Mouse (Mus musculus) limb, embryonic 14.5 days (tissue): ENCODE data around the gene Gm16442. TPM values are rescaled to one million over a fixed set of nuclear protein-coding genes. Genes with fewer than 3 reads are reported as not detected.
"Not testable (repeated sequence)": the region's sequence is repeated elsewhere in the genome, so short reads cannot be mapped to it uniquely, and the experiment has no call there.

Source experiments
- ATAC-seq: fragments of 200-750 bp; cut with Nextera tagmentation; 2 replicates; pipeline ENCODE4 v1.8.0; 2017; ENCODE audit warnings: low read depth, moderate number of reproducible peaks, moderate TSS enrichment; ENCODE audit not compliant: low FRiP score
- DNase-seq: peaks from one replicate; pipeline ENCODE4 v3.0.0-alpha.2; 2015; ENCODE audit warnings: low spot score
- H3K27ac ChIP-seq: fragments of 300-500 bp; sonication (generic); replicated peaks from 2 replicates; pipeline ENCODE4 v1.5.1; 2014; ENCODE audit warnings: low read depth, mild to moderate bottlenecking, low read length, moderate library complexity, mixed read lengths
- H3K27me3 ChIP-seq: fragments of 300-500 bp; sonication (generic); 2 replicates; pipeline ENCODE4 v1.6.1; 2014; ENCODE audit warnings: low read length, mixed read lengths; ENCODE audit not compliant: control insufficient read depth, insufficient read depth
- H3K36me3 ChIP-seq: fragments of 300-500 bp; sonication (generic); 2 replicates; pipeline ENCODE4 v1.6.1; 2014; ENCODE audit warnings: mild to moderate bottlenecking, low read length, moderate library complexity, mixed read lengths; ENCODE audit not compliant: control insufficient read depth, insufficient read depth
- H3K4me1 ChIP-seq: fragments of 300-500 bp; sonication (generic); 2 replicates; pipeline ENCODE4 v1.6.1; 2014; ENCODE audit warnings: antibody characterized with exemption, low read length, mixed read lengths; ENCODE audit not compliant: control insufficient read depth, insufficient read depth
- H3K4me2 ChIP-seq: fragments of 300-500 bp; sonication (generic); replicated peaks from 2 replicates; pipeline ENCODE4 v1.6.1; 2014; ENCODE audit warnings: low read depth, mild to moderate bottlenecking, low read length, moderate library complexity; ENCODE audit not compliant: severe bottlenecking
- H3K4me3 ChIP-seq: fragments of 300-500 bp; sonication (generic); replicated peaks from 2 replicates; pipeline ENCODE4 v1.5.1; 2014; ENCODE audit warnings: low read length
- H3K9ac ChIP-seq: fragments of 300-500 bp; sonication (generic); 2 replicates; pipeline ENCODE4 v1.6.1; 2014; ENCODE audit warnings: mild to moderate bottlenecking, low read depth, low read length, moderate library complexity; ENCODE audit not compliant: severe bottlenecking
- H3K9me3 ChIP-seq: fragments of 300-500 bp; sonication (generic); 2 replicates; pipeline ENCODE4 v1.6.1; 2016; ENCODE audit warnings: low read length; ENCODE audit not compliant: control insufficient read depth
- WGBS: fragments of 180-500 bp; shearing (Covaris S2); extraction: QIAGEN DNeasy Blood & Tissue Kit; methylation state at CpG from one replicate; pipeline ENCODE4 v1.1.7; 2014; 5-methylcytosine and 5-hydroxymethylcytosine counted together
- polyA plus RNA-seq, 2 experiments: library from polyadenylated mRNA; depleted of rRNA in 1 of 2; stranded (reverse) in 1 of 2; unstranded in 1 of 2; fragments of >200 nt; fragmentation: Nextera tagmentation in 1 of 2; extraction: Ambion mirVana in 1 of 2; gene quantifications; 2 replicates each; pipeline versions ENCODE4 v1.2.1 to v1.2.3; 2012 to 2014

The Gm16442 gene
- polyA plus RNA-seq (2012; rRNA removed) (not detected in 2 replicates), polyA plus RNA-seq (2014; fragmentation: Nextera tagmentation; extraction: Ambion mirVana) (not detected in 2 replicates)

GRCm38 (mm10) chr7:20122479-20122878 lies at the start of gene Gm16442:
Gene Gm16442, minus strand, starts transcription at chr7:20122579.
- not testable (repeated sequence) for H3K27ac ChIP-seq, H3K4me1 ChIP-seq, DNase-seq, H3K4me2 ChIP-seq, H3K27me3 ChIP-seq, H3K36me3 ChIP-seq, H3K9me3 ChIP-seq, ATAC-seq, H3K9ac ChIP-seq, H3K4me3 ChIP-seq
- WGBS: no CpG with 5 or more reads among the region's 2 CpGs

GRCm38 (mm10) chr7:20168277-20168676 lies 45.9 kb upstream of the Gm16442 start, which contains the start of gene Vmn1r94:
Gene Vmn1r94, minus strand, starts transcription at chr7:20168377.
- not testable (repeated sequence) for H3K4me1 ChIP-seq, ATAC-seq, H3K9ac ChIP-seq, H3K27me3 ChIP-seq, H3K27ac ChIP-seq, H3K4me2 ChIP-seq, H3K36me3 ChIP-seq, H3K4me3 ChIP-seq, H3K9me3 ChIP-seq, DNase-seq
- WGBS: no CpG with 5 or more reads among the region's 3 CpGs

- H3K27me3 ChIP-seq, H3K4me2 ChIP-seq, H3K4me3 ChIP-seq, H3K9me3 ChIP-seq, H3K36me3 ChIP-seq, H3K4me1 ChIP-seq, ATAC-seq, H3K27ac ChIP-seq, H3K9ac ChIP-seq, DNase-seq: not testable (repeated sequence)
- no CpG with 5 or more reads among the region's 5 CpGs for WGBS
These were observed 16.6 kb upstream of the Gm16442 start, which contains the start of gene Vmn1r93 for GRCm38 (mm10) chr7:20138988-20139387. Gene Vmn1r93, minus strand, starts transcription at chr7:20139088.

GRCm38 (mm10) chr7:20099380-20099779 lies 23.0 kb downstream of the Gm16442 start, which contains the start of gene Vmn1r91:
Gene Vmn1r91, plus strand, starts transcription at chr7:20099680.
- H3K4me1 ChIP-seq, DNase-seq, H3K4me3 ChIP-seq, ATAC-seq, H3K27me3 ChIP-seq, H3K4me2 ChIP-seq, H3K9me3 ChIP-seq, H3K27ac ChIP-seq, H3K9ac ChIP-seq, H3K36me3 ChIP-seq: not testable (repeated sequence)
- WGBS: 79% methylated on average over 5 of the region's 5 CpGs

GRCm38 (mm10) chr7:20078118-20078517 lies 44.3 kb downstream of the Gm16442 start:
- H3K9me3 ChIP-seq, H3K4me2 ChIP-seq, H3K4me1 ChIP-seq, H3K27ac ChIP-seq, H3K9ac ChIP-seq, H3K4me3 ChIP-seq, H3K36me3 ChIP-seq, DNase-seq, H3K27me3 ChIP-seq, ATAC-seq: not testable (repeated sequence)
- 71% methylated on average over 18 of the region's 18 CpGs for WGBS

Other genes with a start within 250 kb of the Gm16442 start
- 2.1 and 2.2 TPM in 2 replicates for gene Ceacam19, start 234.6 kb downstream of the Gm16442 start, polyA plus RNA-seq (2012; rRNA removed)
- 3.4 and 4.9 TPM in 2 replicates for gene Ceacam19, start 234.6 kb downstream of the Gm16442 start, polyA plus RNA-seq (2014; fragmentation: Nextera tagmentation; extraction: Ambion mirVana)
- 17.2 and 18.2 TPM in 2 replicates for gene Pvr, start 201.4 kb downstream of the Gm16442 start, polyA plus RNA-seq (2012; rRNA removed)
- 7.7 and 9.4 TPM in 2 replicates for gene Pvr, start 201.4 kb downstream of the Gm16442 start, polyA plus RNA-seq (2014; fragmentation: Nextera tagmentation; extraction: Ambion mirVana)
- 0.09 and 0.17 TPM in 2 replicates for gene Igsf23, start 171.8 kb downstream of the Gm16442 start, polyA plus RNA-seq (2012; rRNA removed)
- gene Igsf23, start 171.8 kb downstream of the Gm16442 start, polyA plus RNA-seq (2014; fragmentation: Nextera tagmentation; extraction: Ambion mirVana): 0.23 and 0.30 TPM in 2 replicates
- 0.04 TPM in 1 of 2 replicates, not detected in the other for gene Ceacam20, start 157.2 kb downstream of the Gm16442 start, polyA plus RNA-seq (2012; rRNA removed)
- gene Ceacam20, start 157.2 kb downstream of the Gm16442 start, polyA plus RNA-seq (2014; fragmentation: Nextera tagmentation; extraction: Ambion mirVana): not detected in 2 replicates
- not detected in 2 replicates for gene Nlrp9b, start 131.1 kb downstream of the Gm16442 start, polyA plus RNA-seq (2012; rRNA removed)
- not detected in 2 replicates for gene Nlrp9b, start 131.1 kb downstream of the Gm16442 start, polyA plus RNA-seq (2014; fragmentation: Nextera tagmentation; extraction: Ambion mirVana)
- gene Vmn1r91, start 22.9 kb downstream of the Gm16442 start, polyA plus RNA-seq (2012; rRNA removed): not detected in 2 replicates
- not detected in 2 replicates for gene Vmn1r91, start 22.9 kb downstream of the Gm16442 start, polyA plus RNA-seq (2014; fragmentation: Nextera tagmentation; extraction: Ambion mirVana)
- not detected in 2 replicates for gene Vmn1r93, start 16.5 kb upstream of the Gm16442 start, polyA plus RNA-seq (2012; rRNA removed)
- not detected in 2 replicates for gene Vmn1r93, start 16.5 kb upstream of the Gm16442 start, polyA plus RNA-seq (2014; fragmentation: Nextera tagmentation; extraction: Ambion mirVana)
- gene Vmn1r94, start 45.8 kb upstream of the Gm16442 start, polyA plus RNA-seq (2012; rRNA removed): not detected in 2 replicates
- not detected in 2 replicates for gene Vmn1r94, start 45.8 kb upstream of the Gm16442 start, polyA plus RNA-seq (2014; fragmentation: Nextera tagmentation; extraction: Ambion mirVana)
- gene Vmn1r95, start 71.1 kb upstream of the Gm16442 start, polyA plus RNA-seq (2012; rRNA removed): not detected in 2 replicates
- not detected in 2 replicates for gene Vmn1r95, start 71.1 kb upstream of the Gm16442 start, polyA plus RNA-seq (2014; fragmentation: Nextera tagmentation; extraction: Ambion mirVana)
- not detected in 2 replicates for gene Gm6164, start 83.0 kb upstream of the Gm16442 start, polyA plus RNA-seq (2012; rRNA removed)
- not detected in 2 replicates for gene Gm6164, start 83.0 kb upstream of the Gm16442 start, polyA plus RNA-seq (2014; fragmentation: Nextera tagmentation; extraction: Ambion mirVana)
- gene Gm4498, start 111.2 kb upstream of the Gm16442 start, polyA plus RNA-seq (2012; rRNA removed): not detected in 2 replicates
- gene Gm4498, start 111.2 kb upstream of the Gm16442 start, polyA plus RNA-seq (2014; fragmentation: Nextera tagmentation; extraction: Ambion mirVana): not detected in 2 replicates
- not detected in 2 replicates for gene Gm5890, start 140.3 kb upstream of the Gm16442 start, polyA plus RNA-seq (2012; rRNA removed)
- gene Gm5890, start 140.3 kb upstream of the Gm16442 start, polyA plus RNA-seq (2014; fragmentation: Nextera tagmentation; extraction: Ambion mirVana): not detected in 2 replicates
- gene Gm4133, start 211.5 kb upstream of the Gm16442 start, polyA plus RNA-seq (2012; rRNA removed): not detected in 2 replicates
- gene Gm4133, start 211.5 kb upstream of the Gm16442 start, polyA plus RNA-seq (2014; fragmentation: Nextera tagmentation; extraction: Ambion mirVana): not detected in 2 replicates